Mouse (Mus musculus) ovary, postnatal 36 days (tissue): ENCODE results near the gene Cabp7.
A peak's percentile ranks its signal among the peaks of the same experiment; 100 is the strongest.

Experiments
- DNase-seq: peaks from one replicate; pipeline ENCODE4 v3.0.0; 2022; ENCODE audit warnings: low spot score, mixed read lengths

Gene Cabp7

GRCm38 (mm10) chr11:4746733-4747132 lies at the start of gene Cabp7:
Gene Cabp7, minus strand, starts transcription at chr11:4746778.
- no peak for DNase-seq

- DNase-seq: no peak
These were observed 46.4 kb upstream of the Cabp7 start for GRCm38 (mm10) chr11:4793006-4793405.

- no peak for DNase-seq
These were observed 45.0 kb upstream of the Cabp7 start for GRCm38 (mm10) chr11:4791549-4791948.

GRCm38 (mm10) chr11:4789691-4790090 lies 43.1 kb upstream of the Cabp7 start:
- peak; percentile 20 for DNase-seq

GRCm38 (mm10) chr11:4784629-4785142 lies 38.1 kb upstream of the Cabp7 start:
- no peak for DNase-seq

- DNase-seq: no peak
These were observed 36.5 kb upstream of the Cabp7 start for GRCm38 (mm10) chr11:4783116-4783515.

- DNase-seq: no peak
These were observed 34.3 kb upstream of the Cabp7 start for GRCm38 (mm10) chr11:4780927-4781326.

- DNase-seq: peak; percentile 50
These were observed 26.3 kb upstream of the Cabp7 start for GRCm38 (mm10) chr11:4772925-4773324.

GRCm38 (mm10) chr11:4771756-4772155 lies 25.2 kb upstream of the Cabp7 start:
- no peak for DNase-seq

GRCm38 (mm10) chr11:4769881-4770280 lies 23.3 kb upstream of the Cabp7 start:
- DNase-seq: no peak

- DNase-seq: no peak
These were observed 22.7 kb upstream of the Cabp7 start for GRCm38 (mm10) chr11:4769293-4769692.

- no peak for DNase-seq
These were observed 21.8 kb upstream of the Cabp7 start for GRCm38 (mm10) chr11:4768399-4768798.

GRCm38 (mm10) chr11:4764476-4764875 lies 17.9 kb upstream of the Cabp7 start:
- DNase-seq: no peak

- no peak for DNase-seq
These were observed 17.1 kb upstream of the Cabp7 start for GRCm38 (mm10) chr11:4763631-4764030.

GRCm38 (mm10) chr11:4762511-4762910 lies 15.9 kb upstream of the Cabp7 start:
- DNase-seq: no peak

- DNase-seq: no peak
These were observed 15.4 kb upstream of the Cabp7 start for GRCm38 (mm10) chr11:4761991-4762390.

GRCm38 (mm10) chr11:4760438-4760837 lies 13.9 kb upstream of the Cabp7 start:
- no peak for DNase-seq

GRCm38 (mm10) chr11:4757789-4758158 lies 11.2 kb upstream of the Cabp7 start:
- DNase-seq: no peak

GRCm38 (mm10) chr11:4756984-4757788 lies 10.6 kb upstream of the Cabp7 start:
- no peak for DNase-seq

- no peak for DNase-seq
These were observed 9.9 kb upstream of the Cabp7 start for GRCm38 (mm10) chr11:4756460-4756859.

GRCm38 (mm10) chr11:4754867-4755266 lies 8.3 kb upstream of the Cabp7 start:
- no peak for DNase-seq

- no peak for DNase-seq
These were observed 7.5 kb upstream of the Cabp7 start for GRCm38 (mm10) chr11:4754036-4754435.

- DNase-seq: no peak
These were observed 6.3 kb upstream of the Cabp7 start for GRCm38 (mm10) chr11:4752836-4753235.

GRCm38 (mm10) chr11:4750263-4750662 lies 3.7 kb upstream of the Cabp7 start:
- peak; percentile 84 for DNase-seq
